Mouse (Mus musculus): ENCODE measurements around the gene Atp1a1. TPM values are rescaled to one million over a fixed set of nuclear protein-coding genes. Genes with fewer than 3 reads are reported as not detected.

Atp1a1 gene
- total and polyA plus RNA-seq, 2 experiments, result 163 to 183 TPM

GRCm38 (mm10) chr3:101619017-101619416, 14.5 kb upstream of the Atp1a1 start:
- Histone ChIP-seq H3K4me1 (ENCODE audit: control insufficient read depth, insufficient read depth, low read length) (no peaks in the 10 kb centered on the region), H3K27me3 (ENCODE audit: control insufficient read depth, insufficient read depth, low read length) (no peaks in the 10 kb centered on the region)
- no peak for DNase-seq (ENCODE audit: extremely low read depth, low read depth, low spot score)

GRCm38 (mm10) chr3:101618505-101618904, 14.0 kb upstream of the Atp1a1 start:
- H3K36me3 ChIP-seq (ENCODE audit: control insufficient read depth, insufficient read depth, low read length), result no peaks in the 10 kb centered on the region
- TF ChIP-seq CTCF (IDR thresholded peaks at IDR 0.05; ENCODE audit: low read depth, low read length), result no peak
- TF ChIP-seq POLR2A (IDR thresholded peaks at IDR 0.05; ENCODE audit: extremely low read depth, insufficient read depth, low read length), result no peak
- 91% methylated on average over 4 of the region's 4 CpGs for WGBS
- no peaks in the 10 kb centered on the region for H3K79me2 ChIP-seq (ENCODE audit: control insufficient read depth, insufficient read depth, low read length)
- H3K27me3 ChIP-seq (ENCODE audit: control insufficient read depth, insufficient read depth, low read length), result no peaks in the 10 kb centered on the region
- no peaks in the 10 kb centered on the region for H3K4me1 ChIP-seq (ENCODE audit: control insufficient read depth, insufficient read depth, low read length)
- DNase-seq (ENCODE audit: extremely low read depth, low read depth, low spot score), result no peak
- no peak overlapping the region for H3K27ac ChIP-seq (replicated peaks; ENCODE audit: insufficient read depth, low read depth, low read length)
- H3K9ac ChIP-seq (ENCODE audit: low read depth, low read length), result no peak overlapping the region
- H3K4me3 ChIP-seq (ENCODE audit: insufficient read depth, low read depth, low read length), result no peak overlapping the region

More at GRCm38 (mm10) chr3:101619017-101619416, 14.5 kb upstream of the Atp1a1 start:
- 82% methylated on average over 4 of the region's 4 CpGs for WGBS
- H3K4me3 ChIP-seq (ENCODE audit: insufficient read depth, low read depth, low read length), result no peak overlapping the region
- H3K27ac ChIP-seq (replicated peaks; ENCODE audit: insufficient read depth, low read depth, low read length), result no peak overlapping the region
- no peaks in the 10 kb centered on the region for H3K36me3 ChIP-seq (ENCODE audit: control insufficient read depth, insufficient read depth, low read length)
- H3K79me2 ChIP-seq (ENCODE audit: control insufficient read depth, insufficient read depth, low read length), result no peaks in the 10 kb centered on the region
- no peak overlapping the region for H3K9ac ChIP-seq (ENCODE audit: low read depth, low read length)
- TF ChIP-seq CTCF (IDR thresholded peaks at IDR 0.05; ENCODE audit: low read depth, low read length) (no peak), POLR2A (IDR thresholded peaks at IDR 0.05; ENCODE audit: extremely low read depth, insufficient read depth, low read length) (no peak)

- no peak overlapping the region for H3K27ac ChIP-seq (replicated peaks; ENCODE audit: insufficient read depth, low read depth, low read length)
- 83% methylated on average over 8 of the region's 8 CpGs for WGBS
- H3K36me3 ChIP-seq (ENCODE audit: control insufficient read depth, insufficient read depth, low read length), result no peaks in the 10 kb centered on the region
Observed at GRCm38 (mm10) chr3:101617451-101617850, 13.0 kb upstream of the Atp1a1 start.

GRCm38 (mm10) chr3:101617007-101617406, 12.5 kb upstream of the Atp1a1 start:
- no peak overlapping the region for H3K9ac ChIP-seq (ENCODE audit: low read depth, low read length)
- DNase-seq (ENCODE audit: extremely low read depth, low read depth, low spot score), result peak; percentile 40
- no peak overlapping the region for H3K4me3 ChIP-seq (ENCODE audit: insufficient read depth, low read depth, low read length)
- TF ChIP-seq CTCF (IDR thresholded peaks at IDR 0.05; ENCODE audit: low read depth, low read length) (no peak), POLR2A (IDR thresholded peaks at IDR 0.05; ENCODE audit: extremely low read depth, insufficient read depth, low read length) (no peak)
- no peaks in the 10 kb centered on the region for H3K27me3 ChIP-seq (ENCODE audit: control insufficient read depth, insufficient read depth, low read length)
- no peak overlapping the region for H3K27ac ChIP-seq (replicated peaks; ENCODE audit: insufficient read depth, low read depth, low read length)
- no peaks in the 10 kb centered on the region for H3K79me2 ChIP-seq (ENCODE audit: control insufficient read depth, insufficient read depth, low read length)
- no peaks in the 10 kb centered on the region for H3K4me1 ChIP-seq (ENCODE audit: control insufficient read depth, insufficient read depth, low read length)
- H3K36me3 ChIP-seq (ENCODE audit: control insufficient read depth, insufficient read depth, low read length), result no peaks in the 10 kb centered on the region

More at GRCm38 (mm10) chr3:101617451-101617850, 13.0 kb upstream of the Atp1a1 start:
- no peak overlapping the region for H3K4me3 ChIP-seq (ENCODE audit: insufficient read depth, low read depth, low read length)
- no peak overlapping the region for H3K9ac ChIP-seq (ENCODE audit: low read depth, low read length)
- no peaks in the 10 kb centered on the region for H3K79me2 ChIP-seq (ENCODE audit: control insufficient read depth, insufficient read depth, low read length)
- DNase-seq (ENCODE audit: extremely low read depth, low read depth, low spot score), result no peak
- no peaks in the 10 kb centered on the region for H3K4me1 ChIP-seq (ENCODE audit: control insufficient read depth, insufficient read depth, low read length)
- TF ChIP-seq POLR2A (IDR thresholded peaks at IDR 0.05; ENCODE audit: extremely low read depth, insufficient read depth, low read length) (no peak), CTCF (IDR thresholded peaks at IDR 0.05; ENCODE audit: low read depth, low read length) (no peak)
- no peaks in the 10 kb centered on the region for H3K27me3 ChIP-seq (ENCODE audit: control insufficient read depth, insufficient read depth, low read length)

- no peaks in the 10 kb centered on the region for H3K36me3 ChIP-seq (ENCODE audit: control insufficient read depth, insufficient read depth, low read length)
- H3K4me1 ChIP-seq (ENCODE audit: control insufficient read depth, insufficient read depth, low read length), result no peaks in the 10 kb centered on the region
- H3K4me3 ChIP-seq (ENCODE audit: insufficient read depth, low read depth, low read length), result no peak overlapping the region
- H3K9ac ChIP-seq (ENCODE audit: low read depth, low read length), result no peak overlapping the region
- DNase-seq (ENCODE audit: extremely low read depth, low read depth, low spot score), result no peak
- no peak overlapping the region for H3K27ac ChIP-seq (replicated peaks; ENCODE audit: insufficient read depth, low read depth, low read length)
- no peaks in the 10 kb centered on the region for H3K79me2 ChIP-seq (ENCODE audit: control insufficient read depth, insufficient read depth, low read length)
- WGBS, result 81% methylated on average over 6 of the region's 6 CpGs
- TF ChIP-seq POLR2A (IDR thresholded peaks at IDR 0.05; ENCODE audit: extremely low read depth, insufficient read depth, low read length) (no peak), CTCF (IDR thresholded peaks at IDR 0.05; ENCODE audit: low read depth, low read length) (no peak)
- no peaks in the 10 kb centered on the region for H3K27me3 ChIP-seq (ENCODE audit: control insufficient read depth, insufficient read depth, low read length)
Observed at GRCm38 (mm10) chr3:101615856-101616255, 11.4 kb upstream of the Atp1a1 start.

- no peak overlapping the region for H3K9ac ChIP-seq (ENCODE audit: low read depth, low read length)
- WGBS, result 79% methylated on average over 10 of the region's 10 CpGs
- no peaks in the 10 kb centered on the region for H3K27me3 ChIP-seq (ENCODE audit: control insufficient read depth, insufficient read depth, low read length)
- H3K27ac ChIP-seq (replicated peaks; ENCODE audit: insufficient read depth, low read depth, low read length), result no peak overlapping the region
- no peak for DNase-seq (ENCODE audit: extremely low read depth, low read depth, low spot score)
- H3K4me1 ChIP-seq (ENCODE audit: control insufficient read depth, insufficient read depth, low read length), result no peaks in the 10 kb centered on the region
- no peaks in the 10 kb centered on the region for H3K79me2 ChIP-seq (ENCODE audit: control insufficient read depth, insufficient read depth, low read length)
- no peak overlapping the region for H3K4me3 ChIP-seq (ENCODE audit: insufficient read depth, low read depth, low read length)
- TF ChIP-seq CTCF (IDR thresholded peaks at IDR 0.05; ENCODE audit: low read depth, low read length), result no peak
- no peak for TF ChIP-seq POLR2A (IDR thresholded peaks at IDR 0.05; ENCODE audit: extremely low read depth, insufficient read depth, low read length)
- no peaks in the 10 kb centered on the region for H3K36me3 ChIP-seq (ENCODE audit: control insufficient read depth, insufficient read depth, low read length)
Observed at GRCm38 (mm10) chr3:101611813-101612491, 7.5 kb upstream of the Atp1a1 start.

All from liver, adult 2 months (tissue).